In genomic region chr14:22808595-22809166, GRCm38 (mm10) we compare ENCODE assay signal across 8 mouse cellular contexts.
A peak's percentile ranks its signal among the peaks of the same experiment; 100 is the strongest.
DNase-seq lines count a peak whose midpoint lies in the region; ATAC-seq lines count a peak whose summit lies in the region.

No protein-coding gene starts in this region.

- H3K9ac ChIP-seq in kidney, embryonic 14.5 days (ENCODE audit: low read depth, low read length), result peak overlapping the region; percentile 14; the same call in 1 of the 2 replicates
- H3K9ac ChIP-seq in forebrain, embryonic 12.5 days, result no peak overlapping the region
- no peak overlapping the region for H3K9ac ChIP-seq in intestine, embryonic 16.5 days (ENCODE audit: low read depth, low read length)
- no peak overlapping the region for H3K9ac ChIP-seq in neural tube, embryonic 12.5 days

- H3K27ac ChIP-seq in kidney, embryonic 14.5 days (ENCODE audit: low read depth, low read length), result peak overlapping the region; percentile 94
- H3K27ac ChIP-seq in forebrain, embryonic 12.5 days, result no peak overlapping the region
- H3K27ac ChIP-seq in intestine, embryonic 16.5 days (ENCODE audit: low read length), result no peak overlapping the region
- no peak overlapping the region for H3K27ac ChIP-seq in neural tube, embryonic 12.5 days

- peaks cover 63% of the 10 kb centered on the region for H3K4me1 ChIP-seq in kidney, embryonic 14.5 days (ENCODE audit: control insufficient read depth, insufficient read depth, low read length)
- H3K4me1 ChIP-seq in forebrain, embryonic 12.5 days, result peaks cover 42% of the 10 kb centered on the region
- peaks cover 39% of the 10 kb centered on the region for H3K4me1 ChIP-seq in intestine, embryonic 16.5 days (ENCODE audit: control insufficient read depth, insufficient read depth, low read length)
- H3K4me1 ChIP-seq in neural tube, embryonic 12.5 days, result peaks cover 28% of the 10 kb centered on the region

- ATAC-seq in kidney, embryonic 14.5 days (ENCODE audit: low FRiP score, low TSS enrichment), result peak; percentile 16; the same call in 1 of the 2 replicates
- peak; percentile 72 for ATAC-seq in forebrain, embryonic 12.5 days (ENCODE audit: low FRiP score)
- ATAC-seq in intestine, embryonic 16.5 days, result peak; percentile 31; the same call in 1 of the 2 replicates
- ATAC-seq in neural tube, embryonic 12.5 days (ENCODE audit: low FRiP score, low read depth), result peak; percentile 50

- H3K36me3 ChIP-seq in kidney, embryonic 14.5 days (ENCODE audit: control insufficient read depth, insufficient read depth, low read length), result no peaks in the 10 kb centered on the region
- H3K36me3 ChIP-seq in forebrain, embryonic 12.5 days (replicated peaks), result no peaks in the 10 kb centered on the region
- no peaks in the 10 kb centered on the region for H3K36me3 ChIP-seq in intestine, embryonic 16.5 days (ENCODE audit: control insufficient read depth, insufficient read depth, low read length)
- no peaks in the 10 kb centered on the region for H3K36me3 ChIP-seq in neural tube, embryonic 12.5 days

- no peaks in the 10 kb centered on the region for H3K9me3 ChIP-seq in kidney, embryonic 14.5 days (ENCODE audit: control insufficient read depth, low read length)
- H3K9me3 ChIP-seq in forebrain, embryonic 12.5 days, result no peaks in the 10 kb centered on the region
- no peaks in the 10 kb centered on the region for H3K9me3 ChIP-seq in intestine, embryonic 16.5 days (ENCODE audit: control insufficient read depth, low read length)
- no peaks in the 10 kb centered on the region for H3K9me3 ChIP-seq in neural tube, embryonic 12.5 days

- no peaks in the 10 kb centered on the region for H3K27me3 ChIP-seq in kidney, embryonic 14.5 days (ENCODE audit: control insufficient read depth, insufficient read depth, low read length)
- H3K27me3 ChIP-seq in forebrain, embryonic 12.5 days, result peaks cover 51% of the 10 kb centered on the region
- no peaks in the 10 kb centered on the region for H3K27me3 ChIP-seq in intestine, embryonic 16.5 days (replicated peaks; ENCODE audit: control insufficient read depth, insufficient read depth, low read length)
- 0 out of 2 replicates have a peak, but pooled peaks cover 3% of the 10 kb centered on the region for H3K27me3 ChIP-seq in neural tube, embryonic 12.5 days (replicated peaks)

- 22% methylated on average over 5 of the region's 5 CpGs for WGBS in kidney, embryonic 14.5 days
- 12% methylated on average over 5 of the region's 5 CpGs for WGBS in forebrain, embryonic 12.5 days
- WGBS in intestine, embryonic 16.5 days, result 40% methylated on average over 5 of the region's 5 CpGs
- 15% methylated on average over 5 of the region's 5 CpGs for WGBS in neural tube, embryonic 12.5 days

- H3K4me2 ChIP-seq in kidney, embryonic 14.5 days (replicated peaks; ENCODE audit: low read depth, low read length), result no peak overlapping the region
- H3K4me2 ChIP-seq in forebrain, embryonic 12.5 days, result 0 out of 2 replicates have a peak overlapping the region, but pooled peaks have one; percentile 48
- no peak overlapping the region for H3K4me2 ChIP-seq in intestine, embryonic 16.5 days (ENCODE audit: low read depth, low read length)
- peak overlapping the region; percentile 47; the same call in 1 of the 2 replicates for H3K4me2 ChIP-seq in neural tube, embryonic 12.5 days (replicated peaks)

- H3K4me3 ChIP-seq in kidney, embryonic 14.5 days (ENCODE audit: low read length), result no peak overlapping the region
- H3K4me3 ChIP-seq in forebrain, embryonic 12.5 days (replicated peaks), result no peak overlapping the region
- H3K4me3 ChIP-seq in intestine, embryonic 16.5 days (ENCODE audit: low read length), result no peak overlapping the region
- no peak overlapping the region for H3K4me3 ChIP-seq in neural tube, embryonic 12.5 days

- DNase-seq in kidney, adult 11 months, result no peak
- DNase-seq in adipocyte (ENCODE audit: low spot score), result no peak
- no peak for DNase-seq in right cerebral cortex, postnatal 25 days
- no peak for DNase-seq in ovary, postnatal 36 days (ENCODE audit: low spot score)

Comparison
In these comparisons a context has a peak if more than half of its experiments do, and no peak if none do; other contexts are left out.
1. ATAC-seq: peak in every context shown above with its lines; median percentile 72 in forebrain, embryonic 12.5 days; 50 in neural tube, embryonic 12.5 days; 31 in intestine, embryonic 16.5 days; 16 in kidney, embryonic 14.5 days.
2. H3K4me2 ChIP-seq: peak in forebrain, embryonic 12.5 days (single experiment) and neural tube, embryonic 12.5 days (single experiment); none in kidney, embryonic 14.5 days (single experiment) and intestine, embryonic 16.5 days (single experiment).